Mouse (Mus musculus) left cerebral cortex, postnatal 10 days (tissue): ENCODE results near the gene Magi2. TPM values are rescaled to one million over a fixed set of nuclear protein-coding genes. Genes with fewer than 3 reads are reported as not detected.
"Not testable (repeated sequence)": the region's sequence is repeated elsewhere in the genome, so short reads cannot be mapped to it uniquely, and the experiment has no call there.

Experiments
- DNase-seq, 2 experiments: peaks; one replicate each; pipeline ENCODE4 v3.0.0; 2021 to 2022; ENCODE audit warnings: low spot score in 2 of 2, mixed read lengths in 1 of 2; ENCODE audit errors: extremely low spot score in 1 of 2
- intact Hi-C: fragments of 180-260 bp; cut with DNase I; formaldehyde crosslinking; loops from one replicate; pipeline ENCODE4 v1.15.1; 2025
- total RNA-seq, 2 experiments: library from RNA; stranded (reverse); gene quantifications; 2 replicates each; pipeline ENCODE4 v1.2.3; 2021

Magi2 gene
- total RNA-seq, 2 experiments from 2014 or later, result 89.5 to 96.4 TPM

DNA sequence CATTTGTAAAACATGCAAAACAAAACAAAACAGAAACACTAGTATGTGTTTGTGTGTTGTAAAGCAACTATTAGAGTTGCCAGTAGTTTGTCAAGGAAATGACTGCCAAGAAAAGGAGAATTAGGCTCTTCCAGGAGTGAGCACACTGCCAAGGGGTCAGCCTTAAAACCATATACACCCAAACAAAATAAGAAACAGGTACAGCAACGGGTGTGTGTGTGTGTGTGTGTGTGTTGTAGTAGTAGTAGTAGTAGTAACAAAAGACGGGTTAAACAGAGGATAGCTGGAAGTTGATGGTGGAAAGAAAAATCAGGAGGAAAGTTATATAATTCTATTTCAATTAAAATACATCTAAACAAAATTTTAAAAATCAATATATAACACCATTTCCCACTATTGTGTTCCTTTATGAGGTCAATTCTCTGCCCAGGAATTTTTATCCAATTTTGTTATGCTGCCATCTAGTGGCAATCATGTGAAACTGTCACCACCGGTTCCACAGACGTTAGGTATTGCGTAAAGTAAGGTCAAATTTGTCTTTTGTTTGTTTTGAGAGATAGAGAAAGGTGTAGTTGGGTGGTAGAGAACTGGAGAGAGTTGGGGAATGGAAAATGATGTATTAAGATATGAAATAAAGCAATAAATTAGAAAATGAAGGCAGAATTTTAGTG is 174.0 kb downstream of the Magi2 start:
- no peak for DNase-seq
- intact Hi-C loops, result loop anchor here (2.0 kb wide), 2 partner anchors 484 to 928 kb away; no protein-coding TSS in a partner anchor

GRCm38 (mm10) chr5:19404268-19404667 is 177.4 kb downstream of the Magi2 start:
- DNase-seq, intact Hi-C loops: not testable (repeated sequence)

- no peak for DNase-seq
- intact Hi-C loops, result no loop called here
Measured at GRCm38 (mm10) chr5:19414556-19414955, 187.7 kb downstream of the Magi2 start.

DNA sequence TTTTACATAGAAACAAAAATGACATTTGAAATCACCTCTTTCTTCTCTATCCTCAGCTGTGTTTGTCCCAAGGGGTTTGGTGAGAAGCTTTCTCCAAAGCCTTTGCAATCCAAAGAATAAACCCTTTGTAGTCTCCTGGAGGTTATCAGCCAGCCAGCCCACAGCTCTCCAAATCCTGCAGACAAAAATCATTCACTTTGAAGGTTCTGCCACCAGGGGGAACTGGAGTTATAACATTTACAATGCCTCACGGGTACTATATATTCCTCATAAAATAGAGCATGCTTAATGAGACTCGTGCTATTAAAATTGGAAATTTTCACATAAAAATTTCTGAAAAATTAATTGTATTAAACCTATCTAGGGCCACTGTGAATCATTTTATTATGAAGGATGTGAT is 202.5 kb downstream of the Magi2 start:
- DNase-seq, result peak; percentile 27 to 53
- intact Hi-C loops, result no loop called here

DNA sequence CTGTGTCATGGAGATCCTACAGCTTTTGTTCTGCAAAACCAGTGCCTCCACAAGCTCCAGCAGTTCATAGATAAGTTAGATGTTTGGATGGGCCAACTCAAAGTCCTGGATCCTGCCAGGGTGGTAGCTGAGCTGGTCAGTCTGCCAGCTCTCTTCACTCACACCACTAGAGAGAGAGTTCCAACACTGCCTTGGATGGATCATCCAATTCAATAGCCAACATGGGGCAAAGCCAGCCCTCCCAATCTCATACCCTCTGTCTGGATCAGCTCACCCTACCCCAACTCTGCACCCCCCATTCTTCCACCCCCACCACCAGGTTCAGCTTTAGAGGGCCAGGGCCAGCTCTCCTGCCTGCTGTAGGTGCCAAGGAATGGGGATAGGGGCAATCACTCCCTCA is 235.7 kb downstream of the Magi2 start:
- intact Hi-C loops, result no loop called here
- DNase-seq, result no peak

- DNase-seq, result peak in 1 of 2 experiments; percentile 19
- intact Hi-C loops, result no loop called here
Measured at GRCm38 (mm10) chr5:19465383-19465782, 238.5 kb downstream of the Magi2 start.

DNA sequence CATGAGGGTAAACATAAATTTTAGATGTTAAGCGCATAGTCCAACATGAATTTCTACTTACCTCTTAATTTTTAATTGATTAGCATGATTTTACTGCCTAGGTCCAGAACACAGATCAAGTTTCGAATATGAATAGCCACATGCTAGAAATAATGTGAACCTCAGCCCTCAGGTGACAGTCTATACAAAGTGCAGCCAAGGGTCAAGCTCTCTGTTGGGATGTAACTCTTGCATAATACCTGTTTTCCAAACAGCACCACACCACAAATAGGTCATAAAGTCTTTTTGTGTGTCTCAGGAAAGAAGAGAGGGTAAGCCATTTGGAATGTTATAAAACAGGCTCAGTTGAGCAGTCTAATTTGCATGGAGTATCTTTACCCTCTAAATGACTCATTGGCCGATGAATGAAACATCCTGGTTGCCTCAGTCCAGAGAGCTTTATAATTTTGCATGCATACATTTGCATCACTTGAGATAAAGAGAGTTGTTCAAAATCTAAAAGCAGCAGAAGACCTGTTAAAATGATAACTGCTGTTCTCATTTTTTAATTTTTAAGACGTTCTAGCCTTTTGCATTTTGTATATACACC is 246.1 kb downstream of the Magi2 start:
- intact Hi-C loops, result no loop called here
- no peak for DNase-seq

DNA sequence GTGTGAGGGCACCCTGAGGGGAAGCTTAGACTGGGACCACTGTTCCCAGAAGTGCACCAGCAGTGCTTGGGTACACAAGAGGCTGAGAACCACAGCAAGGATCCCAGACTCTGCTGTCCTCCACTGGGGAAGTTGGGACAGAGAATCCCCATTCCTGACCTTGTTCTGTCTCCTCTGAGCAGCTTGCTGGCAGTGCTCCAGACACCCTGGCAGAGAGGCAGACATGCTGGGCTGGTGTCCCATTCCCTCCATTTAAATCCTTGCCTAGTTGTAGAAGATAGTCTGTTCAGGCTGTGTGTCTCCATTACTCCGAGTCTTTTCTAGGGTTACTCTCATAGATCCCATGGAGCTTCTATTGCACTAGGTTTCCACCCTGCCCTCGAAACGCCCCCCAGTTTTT is 256.1 kb downstream of the Magi2 start:
- DNase-seq, result peak in 1 of 2 experiments; percentile 45
- intact Hi-C loops, result no loop called here

DNA sequence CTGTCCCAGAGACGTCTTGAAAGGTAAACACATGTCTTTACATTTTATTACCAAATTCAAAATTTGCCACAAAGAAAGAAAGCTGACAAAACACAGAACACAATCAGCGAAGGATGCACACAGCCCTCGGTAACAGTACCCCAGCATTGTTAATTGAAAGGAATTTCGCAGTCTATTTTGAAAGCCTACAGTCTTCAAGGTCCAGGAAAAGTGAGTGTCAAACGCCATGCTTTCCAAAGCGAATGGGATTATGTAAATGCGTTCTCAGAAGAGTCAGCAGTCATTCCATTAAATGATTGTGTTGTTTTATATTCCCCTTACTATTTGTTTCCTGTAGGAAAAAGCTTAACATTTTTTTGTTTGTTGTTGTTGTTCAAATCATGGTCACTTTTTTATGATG is 261.1 kb downstream of the Magi2 start:
- DNase-seq, result no peak
- intact Hi-C loops, result no loop called here

GRCm38 (mm10) chr5:19501005-19501404 is 274.2 kb downstream of the Magi2 start:
- peak in 1 of 2 experiments; percentile 43 for DNase-seq
- intact Hi-C loops, result no loop called here

- no peak for DNase-seq
- intact Hi-C loops, result loop anchor here (5.0 kb wide), 1 partner anchor 1180 kb away; no protein-coding TSS in a partner anchor
Measured at GRCm38 (mm10) chr5:19522168-19522567, 295.3 kb downstream of the Magi2 start.

- DNase-seq, result no peak
- intact Hi-C loops, result no loop called here
Measured at GRCm38 (mm10) chr5:19539348-19539747, 312.5 kb downstream of the Magi2 start.

- peak in 1 of 2 experiments; percentile 30 for DNase-seq
- intact Hi-C loops, result loop anchor here (10.0 kb wide), 1 partner anchor 358 kb away; no protein-coding TSS in a partner anchor
Measured at GRCm38 (mm10) chr5:19546424-19546823, 319.6 kb downstream of the Magi2 start.

GRCm38 (mm10) chr5:19546900-19547299 is 320.1 kb downstream of the Magi2 start:
- no peak for DNase-seq
- intact Hi-C loops, result loop anchor here (10.0 kb wide), 1 partner anchor 358 kb away; no protein-coding TSS in a partner anchor

GRCm38 (mm10) chr5:19553510-19553909 is 326.7 kb downstream of the Magi2 start:
- DNase-seq, result no peak
- intact Hi-C loops, result no loop called here

- intact Hi-C loops, result no loop called here
- DNase-seq, result no peak
Measured at GRCm38 (mm10) chr5:19565636-19566035, 338.8 kb downstream of the Magi2 start.

DNA sequence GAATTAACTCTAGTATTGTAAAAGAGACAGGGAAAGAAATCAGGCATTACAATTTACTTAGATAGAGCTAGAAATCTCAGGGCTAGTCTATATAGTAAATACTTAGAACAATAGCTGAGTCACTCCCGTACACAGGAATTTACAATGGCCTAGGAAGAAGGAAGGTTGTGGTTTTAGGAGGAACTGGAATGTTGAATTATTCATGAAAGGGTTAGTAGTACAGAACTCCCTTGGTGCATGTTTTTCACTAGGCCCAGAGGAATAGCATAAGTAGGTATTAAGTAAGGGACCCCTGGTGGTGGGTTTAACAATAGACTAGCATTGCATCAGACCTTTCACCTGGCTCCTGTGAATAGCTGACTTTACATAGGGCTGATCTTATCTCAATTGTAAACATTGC is 339.3 kb downstream of the Magi2 start:
- intact Hi-C loops, DNase-seq: not testable (repeated sequence)

- no peak for DNase-seq
- intact Hi-C loops, result no loop called here
Measured at GRCm38 (mm10) chr5:19607700-19608099, 380.9 kb downstream of the Magi2 start.

DNA sequence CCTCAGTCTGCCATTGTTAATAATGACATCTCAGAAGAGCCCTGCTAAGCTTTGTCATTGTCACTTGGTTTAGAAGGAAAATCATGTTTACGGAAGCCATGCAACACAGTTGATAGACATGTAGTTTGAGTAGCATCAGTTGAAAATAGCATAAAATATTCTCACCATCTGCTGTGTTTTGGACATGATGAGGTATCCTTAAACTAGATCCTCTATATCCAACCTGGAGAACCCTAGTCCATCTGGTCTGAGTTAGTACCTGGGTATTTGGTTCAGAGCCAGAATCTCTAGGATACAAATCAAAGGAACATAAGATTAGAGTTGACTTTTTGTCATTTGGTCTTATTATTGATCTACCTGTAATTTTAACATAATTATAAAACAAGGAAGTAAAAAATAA is 385.0 kb downstream of the Magi2 start:
- no peak for DNase-seq
- intact Hi-C loops, result no loop called here

DNA sequence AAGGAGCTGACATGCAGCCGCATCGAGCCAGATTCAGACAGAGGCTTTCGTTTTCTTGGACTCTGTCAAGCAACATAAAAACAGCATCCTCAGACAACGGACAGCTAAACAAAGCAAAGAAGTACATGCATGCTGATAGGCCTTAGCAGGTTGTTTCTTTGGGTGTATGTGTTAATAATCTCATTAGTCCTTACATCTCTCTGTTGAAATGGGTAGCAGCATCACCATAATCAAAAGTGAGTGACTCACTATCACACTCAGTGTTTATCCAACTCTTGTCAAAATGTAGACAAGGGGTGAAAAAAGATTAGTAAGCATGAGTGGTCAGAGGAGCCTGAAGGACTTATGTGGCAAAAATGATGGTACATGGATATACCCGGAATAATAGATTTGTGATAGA is 394.8 kb downstream of the Magi2 start:
- intact Hi-C loops, result no loop called here
- no peak for DNase-seq
